Mouse (Mus musculus) embryonic facial prominence, embryonic 14.5 days (tissue): Measurements from ENCODE around the gene Atp5j. TPM values are rescaled to one million over a fixed set of nuclear protein-coding genes. Genes with fewer than 3 reads are reported as not detected.

Experiments
- ATAC-seq: fragments of 200-750 bp; cut with Nextera tagmentation; 2 replicates; pipeline ENCODE4 v1.8.0; 2017; ENCODE audit warnings: low read depth, moderate number of reproducible peaks, moderate TSS enrichment
- DNase-seq: peaks from one replicate; pipeline ENCODE4 v3.0.0-alpha.2; 2015; ENCODE audit warnings: low spot score
- H3K27ac ChIP-seq: fragments of 300-500 bp; sonication (generic); replicated peaks from 2 replicates; pipeline ENCODE4 v1.5.1; 2014; ENCODE audit warnings: low read depth, mild to moderate bottlenecking, low read length, moderate library complexity
- H3K27me3 ChIP-seq: fragments of 300-500 bp; sonication (generic); replicated peaks from 2 replicates; pipeline ENCODE4 v1.6.1; 2014; ENCODE audit warnings: low read length; ENCODE audit not compliant: control insufficient read depth, insufficient read depth
- H3K36me3 ChIP-seq: fragments of 300-500 bp; sonication (generic); 2 replicates; pipeline ENCODE4 v1.6.1; 2014; ENCODE audit warnings: low read length, mixed read lengths; ENCODE audit not compliant: control insufficient read depth, insufficient read depth
- H3K4me1 ChIP-seq: fragments of 300-500 bp; sonication (generic); 2 replicates; pipeline ENCODE4 v1.6.1; 2014; ENCODE audit warnings: antibody characterized with exemption, low read length; ENCODE audit not compliant: control insufficient read depth, insufficient read depth
- H3K4me2 ChIP-seq: fragments of 300-500 bp; sonication (generic); 2 replicates; pipeline ENCODE4 v1.6.1; 2014; ENCODE audit warnings: low read depth, mild to moderate bottlenecking, low read length, moderate library complexity, mixed read lengths
- H3K4me3 ChIP-seq: fragments of 300-500 bp; sonication (generic); 2 replicates; pipeline ENCODE4 v1.5.1; 2014; ENCODE audit warnings: low read depth, mild to moderate bottlenecking, low read length
- H3K9ac ChIP-seq: fragments of 300-500 bp; sonication (generic); 2 replicates; pipeline ENCODE4 v1.6.1; 2014; ENCODE audit warnings: low read depth, mild to moderate bottlenecking, low read length, moderate library complexity, mixed read lengths
- H3K9me3 ChIP-seq: fragments of 300-500 bp; sonication (generic); 2 replicates; pipeline ENCODE4 v1.6.1; 2016; ENCODE audit warnings: low read length; ENCODE audit not compliant: control insufficient read depth
- WGBS: fragments of 180-500 bp; shearing (Covaris S2); extraction: QIAGEN DNeasy Blood & Tissue Kit; methylation state at CpG from one replicate; pipeline ENCODE4 v1.1.7; 2014; 5-methylcytosine and 5-hydroxymethylcytosine counted together
- polyA plus RNA-seq: library from polyadenylated mRNA; unstranded; fragments of >200 nt; fragmentation: Nextera tagmentation; extraction: Ambion mirVana; gene quantifications from 2 replicates; pipeline ENCODE4 v1.2.1, GENCODE M21; 2014

Atp5j gene
- polyA plus RNA-seq, 1 experiment from 2014 or later: 892 TPM

DNA sequence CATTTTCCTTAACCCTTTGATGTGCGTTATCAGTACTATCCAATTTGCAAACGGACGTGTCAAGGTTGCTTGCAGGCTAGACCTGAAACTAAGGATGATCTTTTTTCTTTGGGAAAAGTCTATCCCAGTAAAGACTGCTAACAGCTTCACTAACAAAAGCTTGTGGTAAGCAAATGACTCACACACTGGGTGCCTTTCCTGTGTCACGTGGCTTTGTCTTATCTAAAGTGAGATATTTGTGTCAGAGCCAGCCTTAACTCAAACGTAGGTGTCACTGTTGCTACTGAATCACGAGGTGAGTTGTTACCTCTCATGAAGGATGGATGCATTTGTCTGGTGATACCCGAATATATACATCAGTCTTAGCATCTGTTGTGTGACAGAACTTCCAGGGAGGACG, 29.2 kb upstream of the Atp5j start:
- Histone ChIP-seq H3K9me3 (no peaks in the 10 kb centered on the region), H3K27ac (no peak overlapping the region), H3K4me2 (no peak overlapping the region), H3K9ac (no peak overlapping the region), H3K36me3 (peaks cover 44% of the 10 kb centered on the region), H3K4me1 (no peaks in the 10 kb centered on the region), H3K27me3 (no peaks in the 10 kb centered on the region), H3K4me3 (no peak overlapping the region)
- no peak for ATAC-seq
- WGBS: 87% methylated on average over 8 of the region's 8 CpGs
- no peak for DNase-seq

DNA sequence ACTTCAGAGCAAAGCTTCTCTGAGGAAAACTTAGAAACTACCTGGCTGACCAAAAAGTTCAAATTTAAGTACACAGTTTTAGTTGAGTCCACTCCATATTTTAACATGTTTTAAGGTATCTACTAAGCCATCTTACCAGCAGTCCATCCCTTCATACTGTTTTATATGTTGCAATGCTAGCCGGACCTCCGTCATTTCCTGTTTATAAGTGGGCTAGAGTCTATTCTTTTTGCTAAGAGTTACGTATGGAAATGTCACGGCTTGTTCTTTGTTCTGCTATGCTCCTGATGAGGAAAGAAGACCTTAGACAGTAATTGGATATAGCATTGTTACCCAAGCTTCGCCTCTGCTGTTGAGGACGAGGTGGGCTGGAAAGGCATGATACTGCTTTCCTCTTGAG, 18.1 kb upstream of the Atp5j start:
- Histone ChIP-seq H3K4me1 (no peaks in the 10 kb centered on the region), H3K9ac (no peak overlapping the region), H3K4me3 (no peak overlapping the region), H3K4me2 (no peak overlapping the region), H3K9me3 (no peaks in the 10 kb centered on the region), H3K27ac (no peak overlapping the region), H3K36me3 (peaks cover 72% of the 10 kb centered on the region), H3K27me3 (no peaks in the 10 kb centered on the region)
- WGBS: 90% methylated on average over 6 of the region's 6 CpGs
- no peak for ATAC-seq
- no peak for DNase-seq

DNA sequence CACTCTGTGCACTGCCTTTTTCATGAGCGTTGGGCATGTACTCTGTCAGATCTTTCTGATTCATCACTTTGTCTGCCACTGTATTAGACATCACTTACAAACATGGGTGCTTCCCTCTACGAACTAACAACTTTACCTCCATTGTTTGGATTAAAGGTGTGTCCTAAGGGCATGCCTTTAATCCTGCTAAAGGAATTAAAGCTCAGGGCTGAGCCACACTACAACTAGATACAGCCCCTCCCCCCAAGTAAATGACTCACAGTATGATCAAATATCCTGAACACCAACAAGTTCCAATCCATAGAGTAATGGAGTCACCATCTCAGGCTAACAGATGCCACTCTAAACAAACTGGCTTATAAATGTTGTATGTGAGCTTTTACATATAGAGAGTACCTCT, 3.2 kb upstream of the Atp5j start:
- H3K9me3 ChIP-seq: no peaks in the 10 kb centered on the region
- H3K36me3 ChIP-seq: peaks cover 30% of the 10 kb centered on the region
- peaks cover 5% of the 10 kb centered on the region; the same call in 1 of the 2 replicates for H3K4me1 ChIP-seq
- no peak overlapping the region for H3K9ac ChIP-seq
- no peak overlapping the region for H3K27ac ChIP-seq
- no peak overlapping the region for H3K4me3 ChIP-seq
- DNase-seq: no peak
- 79% methylated on average over 2 of the region's 2 CpGs for WGBS
- H3K4me2 ChIP-seq: no peak overlapping the region
- no peaks in the 10 kb centered on the region for H3K27me3 ChIP-seq
- ATAC-seq: no peak

DNA sequence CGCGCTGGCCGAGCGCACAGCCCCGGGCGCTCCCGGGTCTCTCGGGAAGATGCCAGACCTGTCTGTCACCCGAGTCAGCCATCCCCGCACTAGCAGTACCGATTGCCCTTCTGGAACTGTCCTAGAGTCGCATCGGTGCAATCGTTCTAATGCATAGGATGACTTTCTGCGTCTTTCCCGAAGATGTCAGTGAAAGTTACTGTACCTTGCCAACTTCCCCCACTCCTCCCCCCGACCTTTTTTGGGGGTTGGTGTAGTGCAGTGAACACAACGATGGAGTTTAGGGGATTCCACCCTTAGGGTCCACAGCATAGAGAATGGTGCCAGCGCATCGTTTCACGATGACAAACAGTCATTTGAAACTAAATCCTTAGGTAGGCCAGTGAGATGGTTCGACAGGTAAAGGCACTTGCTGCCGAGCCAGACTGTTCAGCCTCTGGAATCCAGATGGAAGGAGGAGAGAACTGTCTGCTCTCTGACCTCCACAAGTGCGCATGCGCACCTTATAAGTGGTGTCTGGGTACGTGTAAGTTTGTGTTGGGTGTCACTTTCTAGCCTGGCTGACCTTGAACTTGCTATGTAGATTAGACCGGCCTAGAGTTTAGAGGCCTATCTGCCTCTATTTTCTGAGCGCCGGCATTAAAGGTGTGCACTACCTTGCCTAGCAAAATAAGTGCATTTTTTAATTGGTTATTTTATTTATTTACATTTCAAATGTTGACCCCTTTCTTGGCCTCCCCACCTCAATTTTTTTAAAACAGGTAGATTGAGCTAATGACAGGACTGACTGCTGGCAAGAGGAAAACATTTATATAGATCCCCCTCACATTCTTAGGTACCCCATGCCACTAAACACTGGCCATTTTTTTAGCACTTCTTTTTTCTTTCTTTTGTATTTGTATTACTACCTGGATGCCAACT, 658 bp upstream of the Atp5j start:
- H3K27ac ChIP-seq: peak overlapping the region; percentile 95
- peaks cover 5% of the 10 kb centered on the region; the same call in 1 of the 2 replicates for H3K4me1 ChIP-seq
- peaks cover 29% of the 10 kb centered on the region for H3K36me3 ChIP-seq
- ATAC-seq (no peak), DNase-seq (peak; percentile 75)
- no peaks in the 10 kb centered on the region for H3K27me3 ChIP-seq
- peak overlapping the region; percentile 64 for H3K4me2 ChIP-seq
- H3K9ac ChIP-seq: peak overlapping the region; percentile 92
- peak overlapping the region; percentile 70 for H3K4me3 ChIP-seq
- WGBS: 10% methylated on average over 21 of the region's 29 CpGs
- no peaks in the 10 kb centered on the region for H3K9me3 ChIP-seq

DNA sequence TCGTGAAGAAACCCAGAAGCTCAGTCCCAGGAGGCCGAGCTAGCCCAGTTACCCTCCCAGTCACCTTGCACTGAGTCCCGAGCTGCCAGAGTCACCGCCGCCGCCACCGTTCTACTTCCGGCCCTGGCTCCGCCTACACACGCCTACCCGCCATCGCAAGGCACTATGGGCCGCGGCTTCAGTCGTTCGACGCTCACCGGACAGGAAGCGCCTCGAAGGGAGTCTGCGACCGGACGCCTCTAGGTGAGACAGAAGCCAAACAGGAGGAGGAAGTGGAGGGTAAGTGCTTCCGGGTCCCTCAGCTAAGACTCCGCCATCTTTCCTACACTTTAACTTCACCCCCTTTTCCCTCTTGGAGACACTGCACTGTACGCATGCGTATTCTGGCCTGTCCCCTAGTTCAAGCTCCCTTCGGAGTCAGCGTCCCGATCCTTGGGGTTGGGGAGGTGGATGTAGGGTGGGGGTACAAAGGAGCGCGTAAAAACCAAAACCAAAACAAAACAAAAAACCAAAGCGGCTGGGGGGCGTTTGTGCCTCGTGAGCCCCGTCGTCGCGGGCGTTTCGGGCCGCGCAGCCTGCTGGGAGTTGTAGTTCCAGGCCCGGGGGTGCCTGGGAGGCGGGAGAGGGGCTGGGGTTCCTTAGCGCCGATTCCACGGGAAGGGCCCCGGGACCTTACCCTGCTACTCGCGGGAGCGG, 532 bp downstream of the Atp5j start, which contains the start of gene Gabpa:
Gene Gabpa, plus strand, starts transcription at position 181 of the 696 bp plus-strand sequence.
- Histone ChIP-seq H3K27ac (peak within 1 kb of the TSS; percentile 95), H3K4me1 (peaks cover 5% of the 10 kb centered on the region; the same call in 1 of the 2 replicates), H3K36me3 (peaks cover 33% of the 10 kb centered on the region), H3K4me2 (peak within 1 kb of the TSS; percentile 64), H3K27me3 (no peaks in the 10 kb centered on the region), H3K9me3 (no peaks in the 10 kb centered on the region), H3K4me3 (peak within 1 kb of the TSS; percentile 70), H3K9ac (peak within 1 kb of the TSS; percentile 92)
- peak; percentile 96 for ATAC-seq
- DNase-seq: peak; percentile 98
- 0% methylated on average over 24 of the region's 52 CpGs for WGBS

DNA sequence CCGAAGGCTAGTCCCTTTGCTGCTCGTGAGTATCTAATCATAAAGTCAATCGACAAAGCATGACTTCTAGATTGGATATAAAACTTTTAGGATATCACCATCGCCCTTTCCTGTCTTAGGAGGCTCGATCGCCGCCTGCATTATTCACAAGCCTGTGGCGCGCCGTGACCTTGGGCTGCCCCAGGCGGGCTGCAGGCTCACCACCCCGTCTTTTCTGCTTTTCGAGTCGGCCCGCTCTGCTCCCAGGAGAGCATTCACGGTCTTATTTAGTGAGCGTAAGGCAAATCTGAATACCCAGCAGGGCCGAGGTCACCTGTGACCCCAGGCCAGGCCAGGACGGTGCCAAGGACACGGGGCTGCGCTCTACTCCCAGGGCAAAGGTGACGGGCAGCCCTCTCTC, 1.1 kb downstream of the Atp5j start:
- Histone ChIP-seq H3K27me3 (no peaks in the 10 kb centered on the region), H3K4me3 (peak overlapping the region; percentile 70), H3K9me3 (no peaks in the 10 kb centered on the region), H3K9ac (peak overlapping the region; percentile 92), H3K36me3 (peaks cover 35% of the 10 kb centered on the region), H3K4me2 (peak overlapping the region; percentile 64), H3K27ac (peak overlapping the region; percentile 95), H3K4me1 (peaks cover 5% of the 10 kb centered on the region; the same call in 1 of the 2 replicates)
- ATAC-seq (no peak; the same call in 1 of the 2 replicates), DNase-seq (no peak)
- WGBS: 0% methylated on average over 22 of the region's 22 CpGs

DNA sequence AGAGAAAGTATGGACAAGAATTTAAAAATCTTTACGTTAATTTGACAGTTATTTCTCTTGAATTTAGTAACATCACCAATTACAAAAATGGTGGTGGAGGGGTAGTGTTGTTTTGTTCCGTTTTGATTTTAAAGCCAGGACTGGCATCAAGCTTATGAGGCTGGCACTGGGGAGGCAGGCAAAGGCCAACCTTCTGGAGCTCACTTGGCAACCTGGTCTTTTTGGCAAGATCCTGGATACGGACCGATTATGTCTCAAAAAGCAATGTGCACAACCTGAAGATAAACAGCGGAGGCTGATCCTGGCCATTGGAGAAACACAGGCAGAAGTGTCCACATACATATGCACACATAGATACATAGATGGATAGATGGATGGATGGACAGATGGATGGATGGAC, 2.7 kb downstream of the Atp5j start:
- WGBS: 96% methylated on average over 5 of the region's 5 CpGs
- Histone ChIP-seq H3K9me3 (no peaks in the 10 kb centered on the region), H3K4me1 (peaks cover 5% of the 10 kb centered on the region; the same call in 1 of the 2 replicates), H3K27me3 (no peaks in the 10 kb centered on the region), H3K9ac (no peak overlapping the region), H3K27ac (no peak overlapping the region), H3K4me2 (no peak overlapping the region), H3K4me3 (no peak overlapping the region), H3K36me3 (peaks cover 46% of the 10 kb centered on the region)
- DNase-seq (no peak), ATAC-seq (no peak)

DNA sequence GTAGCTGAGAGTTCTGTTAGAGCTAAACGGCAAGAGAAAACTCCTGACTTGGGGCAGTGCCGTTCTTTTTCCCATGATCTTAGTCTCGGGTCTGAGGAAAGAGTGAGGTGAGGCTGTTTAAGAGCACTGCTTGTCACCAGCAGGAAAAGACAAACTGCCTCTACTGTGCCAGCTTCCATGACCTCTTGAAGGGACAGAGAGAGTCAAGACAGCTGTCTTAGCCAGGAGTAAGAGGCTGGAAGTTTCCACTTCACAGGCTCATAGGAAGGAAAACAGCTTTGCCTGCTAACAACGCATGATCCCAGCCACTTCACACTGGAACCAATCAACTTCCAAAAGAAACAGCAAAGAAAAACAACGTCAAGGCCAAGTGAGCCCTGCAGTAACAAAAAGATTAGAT, 3.7 kb downstream of the Atp5j start:
- Histone ChIP-seq H3K9me3 (no peaks in the 10 kb centered on the region), H3K27me3 (no peaks in the 10 kb centered on the region), H3K36me3 (peaks cover 56% of the 10 kb centered on the region), H3K27ac (no peak overlapping the region), H3K4me2 (no peak overlapping the region), H3K4me1 (peaks cover 4% of the 10 kb centered on the region; the same call in 1 of the 2 replicates), H3K9ac (no peak overlapping the region), H3K4me3 (no peak overlapping the region)
- DNase-seq: no peak
- ATAC-seq: no peak
- 86% methylated on average over 5 of the region's 5 CpGs for WGBS
